Mouse (Mus musculus): ENCODE measurements around the gene Foxo4. TPM values are rescaled to one million over a fixed set of nuclear protein-coding genes. Genes with fewer than 3 reads are reported as not detected.
A peak's percentile ranks its signal among the peaks of the same experiment; 100 is the strongest.

The Foxo4 gene
- 100 to 1,000 TPM; 124 to 135 TPM for total RNA-seq (2021)
- long read RNA-seq, experiment 1, partial matches to known transcripts: 12 of 12 reads
- long read RNA-seq, experiment 1, other reads (novel, unspliced or antisense): 0 of 12 reads
- long read RNA-seq, experiment 2, partial matches to known transcripts: 13 of 13 reads
- long read RNA-seq, experiment 2, other reads (novel, unspliced or antisense): 0 of 13 reads

GRCm38 (mm10) chrX:101253952-101254729, at the start of gene Foxo4:
Gene Foxo4 (plus strand): TSS chrX:101254528.
- DNase-seq (ENCODE audit: low spot score): peak; percentile 87

- DNase-seq (ENCODE audit: low spot score): peak; percentile 85
Measured at GRCm38 (mm10) chrX:101221834-101222795, 32.2 kb upstream of the Foxo4 start, which contains the start of gene Snx12. Gene Snx12 (minus strand): TSS chrX:101222563.

GRCm38 (mm10) chrX:101222796-101223162, 31.5 kb upstream of the Foxo4 start:
- no peak for DNase-seq (ENCODE audit: low spot score)

- DNase-seq (ENCODE audit: low spot score): no peak
Measured at GRCm38 (mm10) chrX:101245011-101245410, 9.3 kb upstream of the Foxo4 start.

- no peak for DNase-seq (ENCODE audit: low spot score)
Measured at GRCm38 (mm10) chrX:101254740-101255139, 412 bp downstream of the Foxo4 start.

GRCm38 (mm10) chrX:101256603-101257002, 2.3 kb downstream of the Foxo4 start:
- no peak for DNase-seq (ENCODE audit: low spot score)

GRCm38 (mm10) chrX:101260441-101261325, 6.4 kb downstream of the Foxo4 start:
- DNase-seq (ENCODE audit: low spot score): no peak

GRCm38 (mm10) chrX:101263892-101264291, 9.6 kb downstream of the Foxo4 start, which contains the start of gene Gm614:
Gene Gm614 (minus strand): TSS chrX:101263992.
- DNase-seq (ENCODE audit: low spot score): no peak

GRCm38 (mm10) chrX:101266631-101267030, 12.3 kb downstream of the Foxo4 start:
- DNase-seq (ENCODE audit: low spot score): no peak

- DNase-seq (ENCODE audit: low spot score): no peak
Measured at GRCm38 (mm10) chrX:101268025-101268754, 13.9 kb downstream of the Foxo4 start, which contains the start of gene Il2rg. Gene Il2rg (minus strand): TSS chrX:101268255.

GRCm38 (mm10) chrX:101268755-101269124, 14.4 kb downstream of the Foxo4 start, which contains the start of gene Gm20489:
Gene Gm20489 (minus strand): TSS chrX:101269023.
- DNase-seq (ENCODE audit: low spot score): no peak

GRCm38 (mm10) chrX:101273410-101273809, 19.1 kb downstream of the Foxo4 start:
- no peak for DNase-seq (ENCODE audit: low spot score)

- DNase-seq (ENCODE audit: low spot score): peak; percentile 90
Measured at GRCm38 (mm10) chrX:101273875-101274738, 19.8 kb downstream of the Foxo4 start, which contains the start of gene Med12. Gene Med12 (plus strand): TSS chrX:101274030.

GRCm38 (mm10) chrX:101282813-101283212, 28.5 kb downstream of the Foxo4 start:
- peak; percentile 2 for DNase-seq (ENCODE audit: low spot score)

- DNase-seq (ENCODE audit: low spot score): peak; percentile 10
Measured at GRCm38 (mm10) chrX:101285534-101285933, 31.2 kb downstream of the Foxo4 start.

GRCm38 (mm10) chrX:101285953-101286670, 31.8 kb downstream of the Foxo4 start:
- no peak for DNase-seq (ENCODE audit: low spot score)

GRCm38 (mm10) chrX:101287543-101287942, 33.2 kb downstream of the Foxo4 start:
- no peak for DNase-seq (ENCODE audit: low spot score)

GRCm38 (mm10) chrX:101288432-101288831, 34.1 kb downstream of the Foxo4 start:
- no peak for DNase-seq (ENCODE audit: low spot score)
